Mouse (Mus musculus): ENCODE data around the gene Skil. TPM values are rescaled to one million over a fixed set of nuclear protein-coding genes. Genes with fewer than 3 reads are reported as not detected.
"Not testable (repeated sequence)": the region's sequence is repeated elsewhere in the genome, so short reads cannot be mapped to it uniquely, and the experiment has no call there.

The Skil gene
- polyA plus RNA-seq, 1 experiment from 2014 or later: 43.9 TPM

- DNase-seq (ENCODE audit: low spot score, missing footprints) (no peak), ATAC-seq (ENCODE audit: low FRiP score) (peak; percentile 30; the same call in 1 of the 2 replicates)
- Histone ChIP-seq H3K4me2 (no peak overlapping the region), H3K4me1 (ENCODE audit: control insufficient read depth, insufficient read depth, low read length) (no peaks in the 10 kb centered on the region), H3K9me3 (ENCODE audit: control insufficient read depth, low read length) (no peaks in the 10 kb centered on the region), H3K4me3 (ENCODE audit: low read depth, low read length) (no peak overlapping the region), H3K27ac (ENCODE audit: low read depth, low read length) (no peak overlapping the region), H3K36me3 (ENCODE audit: control insufficient read depth, insufficient read depth, low read length) (no peaks in the 10 kb centered on the region), H3K9ac (ENCODE audit: low read length) (no peak overlapping the region), H3K27me3 (ENCODE audit: control insufficient read depth, insufficient read depth, low read length) (no peaks in the 10 kb centered on the region)
- WGBS: 69% methylated on average over 5 of the region's 5 CpGs
Measured at GRCm38 (mm10) chr3:31133664-31134063, 38.8 kb downstream of the Skil start.

- DNase-seq (ENCODE audit: low spot score, missing footprints) (no peak), ATAC-seq (ENCODE audit: low FRiP score) (peak; percentile 54; the same call in 1 of the 2 replicates)
- H3K4me3 ChIP-seq (ENCODE audit: low read depth, low read length): no peak overlapping the region
- WGBS: 87% methylated on average over 8 of the region's 8 CpGs
- H3K27me3 ChIP-seq (ENCODE audit: control insufficient read depth, insufficient read depth, low read length): no peaks in the 10 kb centered on the region
- no peaks in the 10 kb centered on the region for H3K36me3 ChIP-seq (ENCODE audit: control insufficient read depth, insufficient read depth, low read length)
- no peaks in the 10 kb centered on the region for H3K4me1 ChIP-seq (ENCODE audit: control insufficient read depth, insufficient read depth, low read length)
- no peak overlapping the region for H3K9ac ChIP-seq (ENCODE audit: low read length)
- no peaks in the 10 kb centered on the region for H3K9me3 ChIP-seq (ENCODE audit: control insufficient read depth, low read length)
- H3K27ac ChIP-seq (ENCODE audit: low read depth, low read length): no peak overlapping the region
- H3K4me2 ChIP-seq: no peak overlapping the region
Measured at GRCm38 (mm10) chr3:31134246-31134645, 39.4 kb downstream of the Skil start.

- peak; percentile 78 for DNase-seq (ENCODE audit: low spot score, missing footprints)
- H3K4me1 ChIP-seq (ENCODE audit: control insufficient read depth, insufficient read depth, low read length): no peaks in the 10 kb centered on the region
- H3K36me3 ChIP-seq (ENCODE audit: control insufficient read depth, insufficient read depth, low read length): no peaks in the 10 kb centered on the region
- no peak for ATAC-seq (ENCODE audit: low FRiP score)
- no peaks in the 10 kb centered on the region for H3K27me3 ChIP-seq (ENCODE audit: control insufficient read depth, insufficient read depth, low read length)
- H3K4me2 ChIP-seq: no peak overlapping the region
- H3K9ac ChIP-seq (ENCODE audit: low read length): no peak overlapping the region
- 66% methylated on average over 7 of the region's 7 CpGs for WGBS
- H3K27ac ChIP-seq (ENCODE audit: low read depth, low read length): no peak overlapping the region
- no peak overlapping the region for H3K4me3 ChIP-seq (ENCODE audit: low read depth, low read length)
- H3K9me3 ChIP-seq (ENCODE audit: control insufficient read depth, low read length): no peaks in the 10 kb centered on the region
Measured at GRCm38 (mm10) chr3:31134696-31135095, 39.8 kb downstream of the Skil start.

- H3K36me3 ChIP-seq (ENCODE audit: control insufficient read depth, insufficient read depth, low read length); H3K9me3 ChIP-seq (ENCODE audit: control insufficient read depth, low read length); H3K4me3 ChIP-seq (ENCODE audit: low read depth, low read length); H3K4me1 ChIP-seq (ENCODE audit: control insufficient read depth, insufficient read depth, low read length); H3K9ac ChIP-seq (ENCODE audit: low read length); H3K4me2 ChIP-seq; DNase-seq (ENCODE audit: low spot score, missing footprints); H3K27me3 ChIP-seq (ENCODE audit: control insufficient read depth, insufficient read depth, low read length); H3K27ac ChIP-seq (ENCODE audit: low read depth, low read length); ATAC-seq (ENCODE audit: low FRiP score): not testable (repeated sequence)
- 82% methylated on average over 4 of the region's 4 CpGs for WGBS
Measured at GRCm38 (mm10) chr3:31136591-31136990, 41.7 kb downstream of the Skil start.

GRCm38 (mm10) chr3:31138454-31139424 is 43.9 kb downstream of the Skil start:
- H3K27me3 ChIP-seq (ENCODE audit: control insufficient read depth, insufficient read depth, low read length): no peaks in the 10 kb centered on the region
- 0 out of 2 replicates have a peak, but pooled peaks have one; percentile 20 for ATAC-seq (ENCODE audit: low FRiP score)
- no peak overlapping the region for H3K27ac ChIP-seq (ENCODE audit: low read depth, low read length)
- no peaks in the 10 kb centered on the region for H3K9me3 ChIP-seq (ENCODE audit: control insufficient read depth, low read length)
- H3K36me3 ChIP-seq (ENCODE audit: control insufficient read depth, insufficient read depth, low read length): no peaks in the 10 kb centered on the region
- H3K4me2 ChIP-seq: no peak overlapping the region
- DNase-seq (ENCODE audit: low spot score, missing footprints): peak; percentile 99
- 58% methylated on average over 13 of the region's 13 CpGs for WGBS
- no peaks in the 10 kb centered on the region for H3K4me1 ChIP-seq (ENCODE audit: control insufficient read depth, insufficient read depth, low read length)
- H3K4me3 ChIP-seq (ENCODE audit: low read depth, low read length): no peak overlapping the region
- no peak overlapping the region for H3K9ac ChIP-seq (ENCODE audit: low read length)

GRCm38 (mm10) chr3:31141621-31142020 is 46.8 kb downstream of the Skil start:
- H3K9me3 ChIP-seq (ENCODE audit: control insufficient read depth, low read length): no peaks in the 10 kb centered on the region
- WGBS: 86% methylated on average over 4 of the region's 4 CpGs
- no peak for ATAC-seq (ENCODE audit: low FRiP score)

GRCm38 (mm10) chr3:31145222-31145621 is 50.4 kb downstream of the Skil start:
- not testable (repeated sequence) for H3K4me1 ChIP-seq (ENCODE audit: control insufficient read depth, insufficient read depth, low read length); ATAC-seq (ENCODE audit: low FRiP score); H3K4me2 ChIP-seq; H3K27me3 ChIP-seq (ENCODE audit: control insufficient read depth, insufficient read depth, low read length); H3K27ac ChIP-seq (ENCODE audit: low read depth, low read length); H3K4me3 ChIP-seq (ENCODE audit: low read depth, low read length); H3K9ac ChIP-seq (ENCODE audit: low read length); H3K9me3 ChIP-seq (ENCODE audit: control insufficient read depth, low read length); DNase-seq (ENCODE audit: low spot score, missing footprints); H3K36me3 ChIP-seq (ENCODE audit: control insufficient read depth, insufficient read depth, low read length)
- 86% methylated on average over 11 of the region's 11 CpGs for WGBS

More at GRCm38 (mm10) chr3:31141621-31142020, 46.8 kb downstream of the Skil start:
- peak; percentile 77 for DNase-seq (ENCODE audit: low spot score, missing footprints)
- Histone ChIP-seq H3K27ac (ENCODE audit: low read depth, low read length) (no peak overlapping the region), H3K4me1 (ENCODE audit: control insufficient read depth, insufficient read depth, low read length) (no peaks in the 10 kb centered on the region), H3K9ac (ENCODE audit: low read length) (no peak overlapping the region), H3K36me3 (ENCODE audit: control insufficient read depth, insufficient read depth, low read length) (no peaks in the 10 kb centered on the region), H3K4me3 (ENCODE audit: low read depth, low read length) (no peak overlapping the region), H3K27me3 (ENCODE audit: control insufficient read depth, insufficient read depth, low read length) (no peaks in the 10 kb centered on the region), H3K4me2 (no peak overlapping the region)

- Histone ChIP-seq H3K27me3 (ENCODE audit: control insufficient read depth, insufficient read depth, low read length) (peaks cover 12% of the 10 kb centered on the region), H3K4me3 (ENCODE audit: low read depth, low read length) (no peak overlapping the region), H3K36me3 (ENCODE audit: control insufficient read depth, insufficient read depth, low read length) (no peaks in the 10 kb centered on the region), H3K27ac (ENCODE audit: low read depth, low read length) (no peak overlapping the region), H3K4me1 (ENCODE audit: control insufficient read depth, insufficient read depth, low read length) (peaks cover 3% of the 10 kb centered on the region; the same call in 1 of the 2 replicates), H3K9me3 (ENCODE audit: control insufficient read depth, low read length) (no peaks in the 10 kb centered on the region), H3K4me2 (no peak overlapping the region), H3K9ac (ENCODE audit: low read length) (no peak overlapping the region)
- WGBS: 15% methylated on average over 14 of the region's 14 CpGs
- ATAC-seq (ENCODE audit: low FRiP score) (peak; percentile 80), DNase-seq (ENCODE audit: low spot score, missing footprints) (peak; percentile 96)
Measured at GRCm38 (mm10) chr3:31145641-31146290, 50.9 kb downstream of the Skil start.

GRCm38 (mm10) chr3:31148595-31148994 is 53.7 kb downstream of the Skil start:
- Histone ChIP-seq H3K36me3 (ENCODE audit: control insufficient read depth, insufficient read depth, low read length) (no peaks in the 10 kb centered on the region), H3K4me3 (ENCODE audit: low read depth, low read length) (no peak overlapping the region), H3K4me2 (no peak overlapping the region), H3K27ac (ENCODE audit: low read depth, low read length) (no peak overlapping the region), H3K9me3 (ENCODE audit: control insufficient read depth, low read length) (no peaks in the 10 kb centered on the region), H3K4me1 (ENCODE audit: control insufficient read depth, insufficient read depth, low read length) (peaks cover 3% of the 10 kb centered on the region; the same call in 1 of the 2 replicates), H3K9ac (ENCODE audit: low read length) (no peak overlapping the region), H3K27me3 (ENCODE audit: control insufficient read depth, insufficient read depth, low read length) (peaks cover 14% of the 10 kb centered on the region)
- DNase-seq (ENCODE audit: low spot score, missing footprints) (no peak), ATAC-seq (ENCODE audit: low FRiP score) (no peak)
- 88% methylated on average over 7 of the region's 7 CpGs for WGBS
